Mouse (Mus musculus): ENCODE results near the gene Xcl1. TPM values are rescaled to one million over a fixed set of nuclear protein-coding genes. Genes with fewer than 3 reads are reported as not detected.
"Not testable (repeated sequence)": the region's sequence is repeated elsewhere in the genome, so short reads cannot be mapped to it uniquely, and the experiment has no call there.

Gene Xcl1
- polyA plus RNA-seq (2015; fragmentation: Nextera tagmentation; extraction: Ambion mirVana), result 0.33 and 1.1 TPM in 2 replicates

DNA sequence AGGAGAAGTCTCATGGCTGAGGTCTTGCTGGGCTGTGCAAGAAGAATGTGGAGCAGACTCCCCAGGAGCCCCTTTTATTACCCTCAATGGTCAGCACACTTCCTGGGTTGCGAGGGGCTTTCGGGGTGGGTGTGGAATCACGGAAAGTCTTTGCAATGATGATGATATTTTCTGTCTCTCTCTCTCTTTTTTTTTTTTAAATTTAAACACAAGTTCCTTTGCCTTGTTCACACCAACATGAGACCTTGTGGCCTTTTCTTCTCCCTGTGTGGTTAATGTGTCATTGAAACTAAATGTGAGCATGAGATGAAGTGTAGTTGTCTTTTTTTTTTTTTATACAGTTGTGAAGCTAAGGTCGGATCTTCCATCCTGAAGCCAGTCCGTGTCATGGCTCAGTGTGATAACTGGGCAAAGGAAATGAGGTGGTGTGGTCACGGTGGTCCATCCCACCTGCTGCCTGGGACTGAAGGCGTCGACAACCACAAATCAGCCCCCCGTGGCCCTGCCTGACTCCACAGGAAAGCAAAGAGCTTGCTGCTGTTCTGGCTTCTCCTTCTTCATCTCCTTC is at the start of gene Xcl1:
Gene Xcl1 (minus strand): TSS at position 51 of the 568 bp plus-strand sequence.
- Histone ChIP-seq H3K4me2 (ENCODE audit: low read depth, low read length) (no peak within 1 kb of the TSS), H3K27ac (ENCODE audit: low read length) (no peak within 1 kb of the TSS), H3K4me3 (ENCODE audit: low read length) (no peak within 1 kb of the TSS), H3K4me1 (replicated peaks; ENCODE audit: control insufficient read depth, insufficient read depth, low read length) (no peaks in the 10 kb centered on the region), H3K27me3 (ENCODE audit: control insufficient read depth, insufficient read depth, low read depth, low read length) (no peaks in the 10 kb centered on the region), H3K9ac (ENCODE audit: low read length) (no peak within 1 kb of the TSS), H3K36me3 (ENCODE audit: control insufficient read depth, insufficient read depth, low read length) (no peaks in the 10 kb centered on the region), H3K9me3 (ENCODE audit: control insufficient read depth, low read length) (no peaks in the 10 kb centered on the region)
- ATAC-seq (ENCODE audit: low read depth), result no peak
- WGBS, result 64% methylated on average over 9 of the region's 9 CpGs

GRCm38 (mm10) chr1:164984681-164985080 is 49.4 kb upstream of the Xcl1 start:
- not testable (repeated sequence) for H3K27me3 ChIP-seq (ENCODE audit: control insufficient read depth, insufficient read depth, low read depth, low read length); H3K4me3 ChIP-seq (ENCODE audit: low read length); H3K36me3 ChIP-seq (ENCODE audit: control insufficient read depth, insufficient read depth, low read length); ATAC-seq (ENCODE audit: low read depth); H3K27ac ChIP-seq (ENCODE audit: low read length); H3K4me2 ChIP-seq (ENCODE audit: low read depth, low read length); H3K4me1 ChIP-seq (replicated peaks; ENCODE audit: control insufficient read depth, insufficient read depth, low read length); H3K9ac ChIP-seq (ENCODE audit: low read length); H3K9me3 ChIP-seq (ENCODE audit: control insufficient read depth, low read length)
- 85% methylated on average over 10 of the region's 10 CpGs for WGBS

DNA sequence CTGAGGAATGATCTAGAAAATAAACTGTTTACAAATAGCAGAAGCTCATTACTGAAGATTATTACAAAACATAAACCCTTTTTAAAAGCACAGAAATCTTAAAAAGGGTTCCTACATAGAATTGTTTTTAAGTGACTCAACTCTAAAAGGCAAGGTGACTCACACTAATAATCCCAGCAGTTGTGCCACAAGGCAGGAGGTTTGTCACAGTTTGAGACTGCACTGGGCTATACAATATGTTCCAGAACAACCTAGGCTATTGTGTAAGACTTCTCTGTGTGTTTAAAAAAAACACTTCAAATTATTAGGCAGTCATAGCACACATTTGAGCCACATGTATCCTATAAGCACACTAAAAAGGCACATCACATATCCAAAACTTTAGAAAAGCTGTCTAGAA is 42.0 kb upstream of the Xcl1 start:
- Histone ChIP-seq H3K27ac (ENCODE audit: low read length) (no peak overlapping the region), H3K36me3 (ENCODE audit: control insufficient read depth, insufficient read depth, low read length) (no peaks in the 10 kb centered on the region), H3K4me2 (ENCODE audit: low read depth, low read length) (no peak overlapping the region), H3K27me3 (ENCODE audit: control insufficient read depth, insufficient read depth, low read depth, low read length) (no peaks in the 10 kb centered on the region), H3K4me1 (replicated peaks; ENCODE audit: control insufficient read depth, insufficient read depth, low read length) (no peaks in the 10 kb centered on the region), H3K4me3 (ENCODE audit: low read length) (no peak overlapping the region), H3K9me3 (ENCODE audit: control insufficient read depth, low read length) (no peaks in the 10 kb centered on the region), H3K9ac (ENCODE audit: low read length) (no peak overlapping the region)
- no peak for ATAC-seq (ENCODE audit: low read depth)

- no peaks in the 10 kb centered on the region for H3K4me1 ChIP-seq (replicated peaks; ENCODE audit: control insufficient read depth, insufficient read depth, low read length)
- H3K27ac ChIP-seq (ENCODE audit: low read length), result no peak overlapping the region
- H3K27me3 ChIP-seq (ENCODE audit: control insufficient read depth, insufficient read depth, low read depth, low read length), result no peaks in the 10 kb centered on the region
- no peaks in the 10 kb centered on the region for H3K36me3 ChIP-seq (ENCODE audit: control insufficient read depth, insufficient read depth, low read length)
- 66% methylated on average over 7 of the region's 7 CpGs for WGBS
- H3K4me2 ChIP-seq (ENCODE audit: low read depth, low read length), result no peak overlapping the region
- no peak overlapping the region for H3K9ac ChIP-seq (ENCODE audit: low read length)
- no peak overlapping the region for H3K4me3 ChIP-seq (ENCODE audit: low read length)
- H3K9me3 ChIP-seq (ENCODE audit: control insufficient read depth, low read length), result no peaks in the 10 kb centered on the region
- ATAC-seq (ENCODE audit: low read depth), result no peak
These were observed 40.4 kb upstream of the Xcl1 start for GRCm38 (mm10) chr1:164975729-164976128.

- no peaks in the 10 kb centered on the region for H3K27me3 ChIP-seq (ENCODE audit: control insufficient read depth, insufficient read depth, low read depth, low read length)
- ATAC-seq (ENCODE audit: low read depth), result no peak
- no peak overlapping the region for H3K4me3 ChIP-seq (ENCODE audit: low read length)
- WGBS, result 63% methylated on average over 3 of the region's 3 CpGs
- H3K4me2 ChIP-seq (ENCODE audit: low read depth, low read length), result no peak overlapping the region
- H3K9me3 ChIP-seq (ENCODE audit: control insufficient read depth, low read length), result no peaks in the 10 kb centered on the region
- no peak overlapping the region for H3K27ac ChIP-seq (ENCODE audit: low read length)
- H3K36me3 ChIP-seq (ENCODE audit: control insufficient read depth, insufficient read depth, low read length), result no peaks in the 10 kb centered on the region
- no peaks in the 10 kb centered on the region for H3K4me1 ChIP-seq (replicated peaks; ENCODE audit: control insufficient read depth, insufficient read depth, low read length)
- no peak overlapping the region for H3K9ac ChIP-seq (ENCODE audit: low read length)
These were observed 39.9 kb upstream of the Xcl1 start for GRCm38 (mm10) chr1:164975276-164975675.

- 41% methylated on average over 3 of the region's 3 CpGs for WGBS
- Histone ChIP-seq H3K4me2 (ENCODE audit: low read depth, low read length) (no peak overlapping the region), H3K9ac (ENCODE audit: low read length) (no peak overlapping the region), H3K27me3 (ENCODE audit: control insufficient read depth, insufficient read depth, low read depth, low read length) (no peaks in the 10 kb centered on the region), H3K9me3 (ENCODE audit: control insufficient read depth, low read length) (no peaks in the 10 kb centered on the region), H3K4me1 (replicated peaks; ENCODE audit: control insufficient read depth, insufficient read depth, low read length) (no peaks in the 10 kb centered on the region), H3K36me3 (ENCODE audit: control insufficient read depth, insufficient read depth, low read length) (no peaks in the 10 kb centered on the region), H3K4me3 (ENCODE audit: low read length) (no peak overlapping the region), H3K27ac (ENCODE audit: low read length) (no peak overlapping the region)
- no peak for ATAC-seq (ENCODE audit: low read depth)
These were observed 38.5 kb upstream of the Xcl1 start for GRCm38 (mm10) chr1:164973790-164974189.

GRCm38 (mm10) chr1:164973341-164973740 is 38.0 kb upstream of the Xcl1 start:
- H3K27me3 ChIP-seq (ENCODE audit: control insufficient read depth, insufficient read depth, low read depth, low read length), result no peaks in the 10 kb centered on the region
- no peak for ATAC-seq (ENCODE audit: low read depth)
- no peaks in the 10 kb centered on the region for H3K36me3 ChIP-seq (ENCODE audit: control insufficient read depth, insufficient read depth, low read length)
- no peak overlapping the region for H3K27ac ChIP-seq (ENCODE audit: low read length)
- 87% methylated on average over 1 of the region's 1 CpGs for WGBS
- no peaks in the 10 kb centered on the region for H3K4me1 ChIP-seq (replicated peaks; ENCODE audit: control insufficient read depth, insufficient read depth, low read length)
- no peak overlapping the region for H3K4me2 ChIP-seq (ENCODE audit: low read depth, low read length)
- no peak overlapping the region for H3K9ac ChIP-seq (ENCODE audit: low read length)
- no peak overlapping the region for H3K4me3 ChIP-seq (ENCODE audit: low read length)
- H3K9me3 ChIP-seq (ENCODE audit: control insufficient read depth, low read length), result no peaks in the 10 kb centered on the region

- Histone ChIP-seq H3K9me3 (ENCODE audit: control insufficient read depth, low read length) (no peaks in the 10 kb centered on the region), H3K27ac (ENCODE audit: low read length) (no peak overlapping the region), H3K4me2 (ENCODE audit: low read depth, low read length) (no peak overlapping the region), H3K4me1 (replicated peaks; ENCODE audit: control insufficient read depth, insufficient read depth, low read length) (no peaks in the 10 kb centered on the region), H3K4me3 (ENCODE audit: low read length) (no peak overlapping the region), H3K27me3 (ENCODE audit: control insufficient read depth, insufficient read depth, low read depth, low read length) (no peaks in the 10 kb centered on the region), H3K36me3 (ENCODE audit: control insufficient read depth, insufficient read depth, low read length) (no peaks in the 10 kb centered on the region), H3K9ac (ENCODE audit: low read length) (no peak overlapping the region)
- ATAC-seq (ENCODE audit: low read depth), result no peak
- 55% methylated on average over 5 of the region's 5 CpGs for WGBS
These were observed 37.4 kb upstream of the Xcl1 start for GRCm38 (mm10) chr1:164972744-164973143.

- no peak for ATAC-seq (ENCODE audit: low read depth)
- H3K27ac ChIP-seq (ENCODE audit: low read length), result no peak overlapping the region
These were observed 30.9 kb upstream of the Xcl1 start for GRCm38 (mm10) chr1:164966095-164966698.

More at GRCm38 (mm10) chr1:164966095-164966698, 30.9 kb upstream of the Xcl1 start:
- H3K4me1 ChIP-seq (replicated peaks; ENCODE audit: control insufficient read depth, insufficient read depth, low read length), result no peaks in the 10 kb centered on the region
- H3K4me2 ChIP-seq (ENCODE audit: low read depth, low read length), result no peak overlapping the region
- no peaks in the 10 kb centered on the region for H3K27me3 ChIP-seq (ENCODE audit: control insufficient read depth, insufficient read depth, low read depth, low read length)
- no peak overlapping the region for H3K4me3 ChIP-seq (ENCODE audit: low read length)
- WGBS, result 32% methylated on average over 8 of the region's 8 CpGs
- H3K9ac ChIP-seq (ENCODE audit: low read length), result no peak overlapping the region
- no peaks in the 10 kb centered on the region for H3K9me3 ChIP-seq (ENCODE audit: control insufficient read depth, low read length)
- H3K36me3 ChIP-seq (ENCODE audit: control insufficient read depth, insufficient read depth, low read length), result no peaks in the 10 kb centered on the region
